Mouse (Mus musculus) B cell, adult 2 months (primary cell): ENCODE measurements around the gene Topors.
"Not testable (repeated sequence)": the region's sequence is repeated elsewhere in the genome, so short reads cannot be mapped to it uniquely, and the experiment has no call there.

Source experiments
- DNase-seq, 2 experiments: peaks; one replicate each; pipeline ENCODE4 v3.0.0; 2022

Topors gene

GRCm38 (mm10) chr4:40269430-40270032 is at the start of gene Topors, which contains the start of gene Smim27:
TSS of gene Topors (minus strand) at chr4:40269850.
TSS of gene Smim27 (plus strand) at chr4:40269579.
- DNase-seq = peak; percentile 93

GRCm38 (mm10) chr4:40317404-40317803 is 47.8 kb upstream of the Topors start:
- no peak for DNase-seq

DNA sequence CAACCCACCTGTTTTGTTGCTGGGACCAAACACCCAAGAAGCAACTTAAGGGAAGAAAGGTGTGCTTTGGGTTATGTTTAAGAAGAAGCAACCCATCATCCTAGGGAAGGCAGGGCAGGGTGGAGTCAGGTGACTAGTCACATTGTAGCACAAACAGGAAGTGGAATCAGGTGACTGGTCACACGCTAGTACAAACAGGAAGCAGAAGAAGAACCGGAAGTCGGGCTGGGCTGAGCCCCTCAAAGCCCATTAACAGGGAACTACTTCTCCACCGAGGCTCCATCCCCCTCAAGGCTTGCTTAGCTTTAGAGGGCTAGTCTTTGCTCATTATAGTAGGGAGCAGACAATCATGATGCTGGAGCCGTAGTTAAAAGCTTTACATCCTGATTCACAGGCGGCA is 43.4 kb upstream of the Topors start:
- peak; percentile 42 to 56 for DNase-seq

GRCm38 (mm10) chr4:40312213-40312612 is 42.6 kb upstream of the Topors start:
- DNase-seq = no peak

GRCm38 (mm10) chr4:40310796-40311383 is 41.2 kb upstream of the Topors start:
- no peak for DNase-seq

DNA sequence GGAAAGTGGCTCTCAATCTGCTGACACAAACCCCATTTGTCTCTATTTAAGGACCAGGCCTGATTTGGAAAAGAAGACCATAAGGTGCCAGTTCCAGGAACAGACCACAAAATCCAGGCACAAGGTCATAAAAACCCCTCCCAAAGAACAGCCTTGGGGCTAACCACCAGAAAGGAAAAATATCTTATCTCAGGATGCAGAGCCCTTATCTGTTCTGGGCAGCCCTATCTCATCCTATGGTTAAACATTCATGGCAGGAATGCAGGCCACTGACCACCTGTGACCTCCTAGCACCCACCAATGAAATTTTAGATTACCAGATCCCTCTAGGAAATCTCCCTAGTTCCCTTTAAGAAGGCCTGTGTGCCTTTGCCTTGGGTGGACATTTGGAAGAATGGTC is 40.0 kb upstream of the Topors start:
- DNase-seq = no peak

DNA sequence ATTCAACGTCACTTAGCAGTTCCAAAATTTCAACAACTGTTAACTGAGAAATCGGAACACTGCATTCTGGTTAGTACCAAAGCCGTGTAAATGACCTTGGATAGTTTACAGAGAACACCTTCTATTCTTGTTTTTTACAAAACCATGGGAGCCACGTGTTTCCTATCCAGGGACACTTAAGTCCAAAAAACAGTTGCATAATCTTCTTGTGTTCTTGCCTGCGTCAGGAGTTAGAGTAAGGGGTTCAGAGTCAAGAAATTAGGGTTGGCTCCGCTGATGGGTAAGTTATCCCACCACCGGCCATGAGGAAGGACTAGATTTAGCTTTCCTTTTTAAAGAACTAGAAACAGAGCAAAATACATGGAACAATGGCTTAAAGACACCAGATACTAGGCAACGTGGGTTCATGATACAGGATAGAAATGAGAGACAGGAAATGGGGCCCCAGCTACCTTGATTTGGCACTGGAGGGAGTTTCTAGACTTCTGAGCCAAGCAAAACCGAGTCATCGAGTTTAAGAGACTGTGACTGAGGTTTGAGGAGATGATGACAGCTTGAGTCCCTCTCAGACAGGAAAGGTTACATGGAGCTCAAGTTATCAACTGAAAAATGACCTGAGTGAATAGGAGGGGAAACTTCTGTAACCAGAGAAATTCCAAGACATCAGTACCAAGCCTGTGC is 32.9 kb upstream of the Topors start:
- no peak for DNase-seq

GRCm38 (mm10) chr4:40301076-40301789 is 31.6 kb upstream of the Topors start:
- DNase-seq = peak; percentile 66 to 68

DNA sequence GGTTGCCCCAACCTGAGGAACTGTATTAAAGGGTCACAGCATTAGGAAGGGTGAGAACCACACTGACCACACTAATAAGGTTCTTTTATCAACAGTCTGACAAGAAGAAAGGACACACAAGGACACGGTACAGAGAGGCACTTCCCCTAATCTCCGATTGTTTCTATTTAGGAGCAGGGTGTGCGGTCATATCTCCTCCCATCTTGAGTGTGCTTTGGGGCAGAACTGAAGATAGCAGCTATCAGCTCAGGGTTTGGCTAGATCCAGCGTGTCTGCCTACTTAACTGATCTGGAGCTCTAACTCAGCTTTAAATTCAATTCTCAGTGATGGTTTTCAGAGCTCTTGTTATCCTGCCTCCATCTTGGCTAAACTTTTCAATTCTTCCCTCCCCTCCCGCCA is 29.5 kb upstream of the Topors start:
- no peak for DNase-seq

GRCm38 (mm10) chr4:40291511-40291910 is 21.9 kb upstream of the Topors start:
- DNase-seq = not testable (repeated sequence)

DNA sequence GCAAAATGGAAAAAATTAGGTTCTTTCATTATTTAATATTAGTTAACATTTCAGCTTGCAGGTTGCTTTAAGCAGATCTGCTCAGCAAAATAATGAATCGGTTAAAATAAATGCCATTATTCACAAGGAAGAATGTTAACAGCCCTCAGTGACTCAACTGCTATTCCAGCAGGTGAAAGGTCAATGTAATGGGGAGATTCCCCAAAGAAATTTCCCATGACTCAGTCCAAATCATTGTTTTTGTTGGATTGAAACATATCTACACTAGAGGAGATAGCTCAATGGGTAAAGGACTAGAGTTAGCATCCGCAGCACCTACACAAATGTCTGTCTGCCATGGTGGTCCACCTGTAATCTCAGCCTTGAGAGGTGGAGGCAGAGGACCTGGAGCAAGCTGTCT is 19.4 kb upstream of the Topors start:
- DNase-seq = no peak

GRCm38 (mm10) chr4:40287415-40287814 is 17.8 kb upstream of the Topors start:
- peak in 1 of 2 experiments; percentile 8 for DNase-seq

DNA sequence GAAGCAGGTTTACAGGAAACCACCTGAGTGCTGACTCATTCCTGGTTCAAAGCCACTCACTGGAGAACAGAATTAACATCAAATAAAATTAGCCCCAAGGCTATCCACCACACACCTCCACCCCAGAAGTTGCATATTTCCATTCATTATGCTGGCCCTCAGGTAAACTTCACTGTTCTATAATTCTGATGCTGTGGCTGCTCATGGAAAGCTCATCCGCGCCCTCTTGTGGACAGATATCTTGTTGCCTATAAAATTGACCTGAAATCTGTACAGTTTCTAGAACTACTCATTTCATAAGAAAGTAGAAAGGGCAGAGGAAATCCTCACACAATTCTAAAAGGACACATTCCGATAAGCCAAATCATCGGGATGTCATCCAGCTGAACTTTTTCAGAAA is 15.9 kb upstream of the Topors start:
- peak; percentile 81 to 84 for DNase-seq

GRCm38 (mm10) chr4:40279276-40279900 is 9.7 kb upstream of the Topors start, which contains the start of gene Ndufb6:
TSS of gene Ndufb6 (minus strand) at chr4:40279421.
- peak; percentile 96 to 97 for DNase-seq

DNA sequence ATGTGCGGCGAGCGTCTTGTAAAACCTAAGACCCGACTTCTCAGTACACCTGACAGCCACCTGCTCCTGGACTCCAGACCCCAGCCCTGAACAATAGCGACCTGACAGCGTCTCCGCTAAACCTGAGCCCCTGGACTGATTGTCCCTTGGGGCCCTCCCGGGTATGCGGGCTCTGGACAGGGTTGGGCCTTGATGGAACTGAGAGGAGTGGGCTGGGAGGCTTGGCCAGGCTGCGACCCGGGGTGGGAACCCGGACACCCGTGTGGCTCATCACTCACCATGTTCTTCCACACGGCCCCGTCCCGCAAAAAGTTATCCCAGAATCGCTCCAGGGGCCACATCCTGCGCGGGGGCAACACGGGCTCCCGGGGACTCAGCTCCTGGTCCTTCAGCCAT is 9.2 kb upstream of the Topors start:
- no peak for DNase-seq

DNA sequence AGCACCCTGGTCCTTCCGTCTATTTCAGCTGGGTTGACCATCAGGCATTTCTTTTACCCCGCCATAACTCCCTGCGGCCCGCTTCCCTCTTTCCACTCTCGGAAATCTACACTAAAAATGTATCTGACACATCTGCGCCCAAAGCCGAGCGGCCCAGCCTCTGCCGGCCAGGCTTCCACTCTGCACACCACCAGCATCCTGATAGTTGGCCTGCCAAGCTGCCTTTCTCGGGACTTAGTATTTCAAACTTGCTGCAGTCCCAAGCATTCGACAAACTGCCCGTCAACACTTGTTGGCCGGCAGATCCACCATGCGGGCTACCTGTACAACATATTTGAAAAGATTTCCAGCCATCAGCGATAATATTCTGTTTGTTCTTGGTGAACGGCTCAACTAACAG is 815 bp downstream of the Topors start:
- no peak for DNase-seq

GRCm38 (mm10) chr4:40268204-40268813 is 1.3 kb downstream of the Topors start:
- DNase-seq = peak; percentile 88 to 89

DNA sequence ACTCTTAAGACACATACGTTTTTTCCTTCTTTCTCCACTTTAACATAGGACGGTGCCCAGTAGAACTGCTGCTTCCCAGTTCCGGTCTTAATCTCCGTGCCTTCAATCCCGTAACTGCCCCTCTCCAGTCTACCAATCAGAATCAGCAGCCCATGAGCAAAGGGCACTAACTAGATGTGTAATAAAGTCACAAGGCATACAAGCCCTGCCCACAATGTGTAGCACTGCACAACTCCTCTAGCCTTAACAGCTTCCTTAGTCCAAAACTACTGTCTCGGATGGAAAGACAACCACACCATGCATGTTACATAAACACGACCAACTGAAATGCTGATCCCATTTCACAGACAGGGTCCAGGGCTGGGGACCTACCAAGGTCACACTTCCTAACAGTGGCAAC is 2.0 kb downstream of the Topors start:
- DNase-seq = no peak

GRCm38 (mm10) chr4:40264321-40264720 is 5.3 kb downstream of the Topors start:
- DNase-seq = no peak

GRCm38 (mm10) chr4:40254385-40255103 is 15.1 kb downstream of the Topors start:
- no peak for DNase-seq

GRCm38 (mm10) chr4:40253766-40254165 is 15.9 kb downstream of the Topors start:
- DNase-seq = no peak

GRCm38 (mm10) chr4:40250984-40251383 is 18.7 kb downstream of the Topors start:
- no peak for DNase-seq
